Mouse (Mus musculus) right cerebral cortex, adult 18-20 months (tissue): ENCODE measurements around the gene Ccn1.

Source experiments
- DNase-seq: peaks from one replicate; pipeline ENCODE4 v3.0.0; 2022; ENCODE audit warnings: mixed read lengths

Ccn1 gene

DNA sequence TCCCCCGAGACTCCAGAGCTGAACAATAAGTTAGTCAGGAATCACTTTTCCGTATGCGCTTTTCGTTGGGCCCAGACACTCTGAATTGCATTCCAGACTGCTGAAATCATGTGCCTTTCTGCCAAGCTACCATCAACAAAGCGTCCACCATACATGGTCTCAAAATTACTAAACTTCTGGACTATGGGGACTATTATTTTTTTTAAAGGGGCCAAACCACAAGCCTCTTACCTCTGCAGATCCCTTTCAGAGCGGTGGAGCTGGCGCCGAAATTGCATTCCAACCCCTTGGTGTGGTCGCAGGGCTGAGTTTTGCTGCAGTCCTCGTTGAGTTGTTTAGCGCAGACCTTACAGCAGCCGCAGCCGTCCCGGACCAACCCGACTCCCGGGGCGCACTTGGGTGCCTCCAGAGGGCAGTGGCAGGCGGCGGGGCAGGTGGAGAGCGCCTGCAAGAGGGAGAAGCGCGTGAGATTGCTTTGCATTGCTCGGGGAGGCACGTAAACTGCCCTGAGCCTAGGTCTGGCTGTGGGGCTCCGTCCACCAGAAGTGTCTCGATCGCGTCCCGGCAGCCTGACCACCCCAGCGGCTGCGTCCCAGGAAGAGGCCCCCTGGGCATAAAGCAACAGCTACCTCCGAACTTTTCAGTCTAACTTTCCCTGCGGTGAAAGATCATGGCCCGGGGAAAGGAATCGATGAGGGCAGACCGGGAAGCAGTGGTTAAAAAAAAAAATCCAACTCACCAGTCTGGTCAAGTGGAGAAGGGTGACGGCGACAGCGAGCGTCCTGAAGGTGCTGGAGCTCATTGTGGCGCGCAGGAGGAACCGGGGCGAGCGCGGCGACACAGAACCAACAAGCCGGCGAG, 560 bp downstream of the Ccn1 start:
- DNase-seq: peak; percentile 24

DNA sequence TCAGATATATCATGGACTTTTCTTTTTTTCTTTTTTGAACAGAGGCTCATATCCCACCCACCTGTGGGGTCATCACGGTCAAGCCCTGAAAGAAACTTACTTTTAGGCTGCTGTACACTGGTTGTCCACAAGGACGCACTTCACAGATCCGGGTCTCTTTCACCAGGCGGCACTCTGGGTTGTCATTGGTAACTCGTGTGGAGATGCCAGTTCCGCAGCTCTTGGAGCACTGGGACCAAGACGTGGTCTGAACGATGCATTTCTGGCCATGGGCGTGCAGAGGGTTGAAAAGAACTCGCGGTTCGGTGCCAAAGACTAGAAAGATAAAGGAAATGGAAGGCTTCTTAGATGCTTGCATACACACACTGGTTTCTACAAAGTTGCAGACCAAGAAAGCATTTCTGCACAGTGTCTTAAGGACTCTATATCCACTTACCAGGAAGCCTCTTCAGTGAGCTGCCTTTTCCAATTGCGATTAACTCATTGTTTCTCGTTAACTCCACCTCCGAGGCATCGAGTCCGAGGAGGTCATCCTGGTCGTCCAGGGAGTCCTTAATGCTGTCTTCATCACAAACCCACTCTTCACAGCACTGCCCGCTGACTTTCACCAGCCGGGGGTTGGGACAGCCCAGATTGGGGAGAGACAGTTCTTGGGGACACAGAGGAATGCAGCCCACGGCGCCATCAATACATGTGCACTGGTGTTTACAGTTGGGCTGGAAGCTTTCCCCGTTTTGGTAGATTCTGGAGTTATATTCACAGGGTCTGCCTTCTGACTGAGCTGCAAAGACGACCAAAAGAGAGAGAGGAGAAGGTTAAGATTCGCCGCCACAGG, 1.5 kb downstream of the Ccn1 start:
- DNase-seq: no peak

DNA sequence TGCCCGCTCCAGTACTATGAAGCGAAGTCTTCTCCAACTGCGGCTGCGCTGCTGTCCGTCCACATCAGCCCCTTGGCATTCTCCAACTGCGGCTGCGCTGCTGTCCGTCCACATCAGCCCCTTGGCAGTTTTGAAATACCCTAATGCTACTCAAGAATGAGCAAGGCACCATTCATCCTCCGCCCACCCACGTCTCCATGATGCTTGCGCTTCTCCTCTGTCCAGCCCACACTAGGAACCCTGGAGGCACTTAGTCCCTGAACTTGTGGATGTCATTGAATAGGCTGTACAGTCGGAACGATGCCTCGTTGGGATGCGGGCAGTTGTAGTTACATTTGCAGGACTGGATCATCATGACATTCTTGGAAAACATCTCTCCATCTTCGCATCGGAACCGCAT, 2.4 kb downstream of the Ccn1 start:
- DNase-seq: no peak

DNA sequence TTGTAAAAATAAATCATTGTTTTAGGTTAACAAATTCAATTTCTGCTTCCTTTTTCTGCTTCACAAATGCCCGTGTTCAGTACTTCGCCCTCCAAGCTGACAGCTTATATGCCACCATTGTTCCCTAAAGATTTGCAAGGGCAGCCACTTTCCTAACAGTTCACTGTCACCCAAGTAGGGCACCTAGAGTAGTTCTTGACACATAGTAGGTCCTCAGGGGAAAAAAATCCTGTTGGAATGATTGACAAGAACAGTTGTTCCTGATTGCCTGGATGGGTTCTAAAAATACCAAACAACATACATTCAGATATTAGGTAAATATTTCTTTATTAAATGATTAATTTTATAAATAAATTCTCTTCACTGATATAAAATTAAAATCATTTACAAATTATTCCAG, 3.1 kb downstream of the Ccn1 start:
- no peak for DNase-seq

DNA sequence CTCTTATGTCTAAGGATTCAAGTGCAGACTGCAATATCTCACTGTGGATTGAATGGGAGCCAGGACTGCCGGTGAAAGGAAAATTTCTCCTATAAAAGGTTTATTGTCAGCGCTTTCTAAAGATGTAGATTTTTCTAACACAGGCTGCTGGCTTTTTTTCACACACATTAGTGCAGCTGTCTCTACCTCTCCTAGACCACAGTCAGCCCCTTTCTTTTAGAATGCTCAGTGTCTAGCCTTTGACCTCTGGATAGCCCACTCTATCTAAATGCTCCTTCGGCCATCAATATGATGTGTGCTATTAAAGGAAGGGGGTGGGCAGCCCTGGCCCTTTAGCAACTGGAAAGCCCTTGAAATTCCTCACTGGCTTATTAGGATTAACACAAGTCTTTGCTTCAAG, 3.8 kb downstream of the Ccn1 start:
- DNase-seq: no peak

DNA sequence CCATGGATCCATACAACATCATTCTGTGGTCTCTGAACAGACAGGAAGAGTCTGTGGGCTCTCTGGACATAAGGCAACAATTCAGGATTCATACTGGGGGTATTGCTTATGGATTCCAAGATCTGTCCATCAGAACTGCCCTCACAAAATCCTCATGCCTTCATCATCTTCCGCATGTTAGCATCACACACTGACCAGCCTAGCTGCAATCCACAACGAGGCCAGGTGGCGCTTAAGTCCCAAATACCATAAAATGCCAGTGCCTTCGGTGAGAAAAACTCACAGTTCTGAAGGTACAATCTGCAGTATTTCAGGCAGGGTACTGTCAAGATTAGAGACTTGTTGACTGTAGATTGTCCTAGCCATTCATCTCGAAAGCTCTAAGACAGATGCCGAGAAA, 4.3 kb downstream of the Ccn1 start:
- no peak for DNase-seq

DNA sequence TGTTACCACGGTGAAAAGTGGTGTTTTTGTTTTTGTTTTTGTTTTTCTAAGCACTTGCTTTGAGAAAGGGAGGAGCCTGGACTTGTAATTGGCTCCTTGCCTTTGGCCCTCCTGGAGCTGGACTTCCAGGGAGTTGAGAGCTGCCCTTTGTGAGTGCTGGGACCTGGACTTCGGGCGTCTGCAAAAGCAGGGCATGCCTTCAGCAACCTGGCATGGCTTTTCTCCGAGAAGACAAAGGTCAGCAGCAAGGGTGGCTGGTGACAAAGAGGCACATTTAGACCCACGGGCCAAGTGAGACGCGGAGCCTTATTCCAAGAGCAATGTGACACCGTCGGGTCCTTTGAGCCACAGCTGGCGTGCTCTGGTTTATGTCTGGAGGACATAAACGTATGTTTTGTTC, 6.9 kb downstream of the Ccn1 start:
- DNase-seq: no peak

DNA sequence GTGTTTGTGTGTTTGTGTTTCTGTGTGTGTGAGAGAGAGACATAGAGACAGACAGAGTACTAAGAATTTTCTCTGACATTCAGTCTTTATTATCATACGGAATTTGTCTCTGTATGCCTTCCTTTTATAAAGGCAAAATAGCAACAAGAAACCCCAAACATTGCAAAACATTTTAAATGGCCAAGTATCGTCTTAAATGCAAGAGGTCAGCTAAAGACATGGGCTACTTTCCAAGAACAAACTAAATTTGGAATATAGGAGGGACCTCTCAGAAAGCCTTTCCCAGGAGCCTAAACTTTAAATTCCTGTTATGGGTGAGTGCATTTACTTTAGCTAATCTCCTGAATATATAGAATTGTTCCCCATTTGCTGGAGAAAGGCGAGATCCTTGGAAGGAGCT, 7.9 kb downstream of the Ccn1 start:
- DNase-seq: no peak

DNA sequence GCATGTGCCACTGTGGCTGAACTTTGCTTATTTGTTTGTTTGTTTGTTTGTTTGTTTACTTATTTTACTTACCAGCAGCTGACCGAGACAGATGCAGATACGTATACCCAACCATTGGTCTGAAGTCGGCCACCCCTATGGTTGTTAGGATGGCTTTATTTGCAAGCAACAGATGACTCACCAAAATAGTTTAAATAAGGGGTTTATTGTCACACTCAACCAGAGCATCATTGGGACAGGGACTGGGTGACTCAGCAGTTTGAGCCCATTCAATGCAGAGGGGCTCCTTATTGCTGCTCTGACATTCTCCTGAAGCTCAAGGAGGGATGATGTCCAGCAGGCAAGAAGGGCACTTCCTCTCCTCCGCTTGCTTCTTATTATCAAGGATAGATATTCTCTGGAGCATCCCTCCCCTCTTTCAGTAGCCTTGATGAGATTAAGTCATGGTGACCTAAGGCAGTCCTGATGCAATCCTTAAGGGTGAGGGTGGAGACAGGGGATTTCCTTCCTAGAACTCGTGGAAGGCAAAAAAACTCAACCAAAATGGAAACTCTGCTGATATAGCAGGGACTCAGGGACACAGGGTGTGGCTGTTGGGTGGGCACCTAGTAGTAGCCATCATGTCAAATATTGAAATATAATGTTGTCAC, 8.6 kb downstream of the Ccn1 start:
- DNase-seq: no peak

DNA sequence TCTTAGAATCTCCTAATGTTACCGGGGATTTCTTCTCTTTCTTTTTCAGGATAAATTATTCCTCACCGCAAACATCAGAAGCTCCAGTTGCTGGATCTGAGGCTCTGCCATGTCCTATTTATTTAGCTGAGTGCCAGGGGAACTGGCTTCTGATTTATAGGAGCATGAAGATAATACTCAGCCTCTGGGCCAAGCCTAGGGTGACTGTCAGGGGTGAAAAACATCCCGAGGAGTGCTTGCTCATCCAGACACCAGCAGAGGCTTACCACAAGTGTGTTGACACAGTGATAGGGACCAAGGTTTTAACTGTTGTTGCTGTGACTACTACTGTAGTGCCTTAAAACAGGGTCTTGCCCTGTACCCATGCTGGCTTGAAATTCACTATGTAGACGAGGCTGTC, 9.2 kb downstream of the Ccn1 start:
- DNase-seq: no peak

DNA sequence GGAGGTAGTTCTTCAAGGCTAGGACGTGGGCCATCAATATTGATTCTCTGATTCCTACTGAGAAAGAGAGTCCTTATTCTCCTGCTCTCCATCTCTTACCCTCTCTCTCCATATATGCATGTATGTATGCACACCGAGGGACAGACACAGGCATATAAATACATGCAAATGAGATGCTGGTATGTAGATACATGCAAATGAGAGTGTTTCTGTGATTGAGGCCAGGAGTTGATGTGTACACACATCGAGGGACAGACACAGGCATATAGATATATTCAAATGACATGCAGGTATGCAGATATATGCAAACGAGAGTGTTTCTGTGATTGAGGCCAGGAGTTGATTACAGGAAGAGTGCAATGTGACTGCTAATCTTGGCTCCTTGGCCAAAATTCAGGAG, 9.6 kb downstream of the Ccn1 start:
- DNase-seq: no peak

DNA sequence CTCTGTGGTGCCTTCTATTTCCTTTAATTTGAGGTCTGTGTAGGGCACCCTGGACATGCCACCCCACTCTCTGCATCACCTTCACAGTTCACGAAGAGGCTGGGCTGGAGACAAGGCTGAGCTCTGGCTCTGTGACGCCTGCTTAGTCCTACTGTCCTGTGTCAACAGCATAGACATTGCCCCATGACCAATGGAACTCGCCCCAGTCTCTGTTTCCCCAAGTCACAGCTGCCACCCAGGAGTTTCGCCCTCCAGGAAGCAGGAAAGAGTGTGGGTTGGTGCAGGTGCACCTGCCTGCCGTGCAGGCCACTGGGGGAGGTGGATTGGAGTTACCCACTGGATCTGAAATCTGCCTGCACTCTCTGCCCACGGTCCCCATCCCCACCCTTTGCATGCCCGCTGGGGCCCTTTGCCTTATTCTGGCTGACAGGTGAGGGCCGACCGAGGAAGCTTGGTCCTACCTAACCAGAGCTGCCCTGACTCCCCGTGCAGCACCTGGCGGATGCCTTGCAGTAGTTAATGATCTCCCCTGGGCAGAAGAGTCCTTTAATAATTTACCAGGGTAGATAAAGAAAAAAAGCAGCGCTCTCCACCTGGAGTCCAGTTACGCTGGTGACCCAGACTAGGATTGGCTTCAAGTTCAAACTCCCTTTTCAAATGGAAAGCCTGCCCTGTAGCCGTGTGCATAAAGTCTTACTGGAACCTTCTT, 15.6 kb downstream of the Ccn1 start:
- DNase-seq: no peak

DNA sequence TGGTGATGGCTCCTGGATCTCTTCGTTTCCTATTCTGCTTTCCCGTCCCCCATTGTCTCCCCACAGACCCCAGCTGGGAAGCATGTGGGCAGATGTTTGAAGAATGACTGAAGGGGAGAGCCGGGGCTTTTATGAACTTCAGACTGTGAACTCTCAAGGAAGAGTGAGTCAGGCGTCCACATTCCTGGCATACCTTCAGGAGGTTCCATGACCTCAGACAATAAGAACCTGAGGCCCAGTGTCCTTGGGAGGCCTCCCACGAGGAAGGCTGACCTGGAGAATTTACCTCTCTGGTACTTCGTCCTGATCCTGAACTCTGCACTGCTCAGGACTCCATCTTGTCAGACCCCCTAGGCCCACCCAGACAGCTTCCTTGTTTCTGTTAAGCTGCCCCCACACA, 16.9 kb downstream of the Ccn1 start:
- DNase-seq: no peak

DNA sequence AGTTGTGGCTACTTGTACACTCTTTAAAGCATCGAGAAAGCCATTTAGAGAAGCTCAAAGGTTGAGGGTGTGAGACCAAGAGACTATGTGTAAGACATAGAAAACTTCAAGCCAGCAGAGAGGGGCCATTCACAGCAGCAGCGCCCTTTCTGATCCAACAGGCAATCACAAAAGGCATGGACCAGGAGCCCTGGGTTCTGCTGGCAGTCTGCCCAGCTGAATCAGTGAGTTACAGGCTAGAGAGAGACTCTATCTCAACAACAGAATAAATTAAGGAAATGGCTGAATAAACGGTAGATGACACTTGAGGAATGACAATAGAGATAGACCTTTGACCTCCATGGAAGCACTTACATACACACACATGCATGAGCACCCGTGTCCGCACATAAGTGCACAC, 21.1 kb downstream of the Ccn1 start:
- no peak for DNase-seq

DNA sequence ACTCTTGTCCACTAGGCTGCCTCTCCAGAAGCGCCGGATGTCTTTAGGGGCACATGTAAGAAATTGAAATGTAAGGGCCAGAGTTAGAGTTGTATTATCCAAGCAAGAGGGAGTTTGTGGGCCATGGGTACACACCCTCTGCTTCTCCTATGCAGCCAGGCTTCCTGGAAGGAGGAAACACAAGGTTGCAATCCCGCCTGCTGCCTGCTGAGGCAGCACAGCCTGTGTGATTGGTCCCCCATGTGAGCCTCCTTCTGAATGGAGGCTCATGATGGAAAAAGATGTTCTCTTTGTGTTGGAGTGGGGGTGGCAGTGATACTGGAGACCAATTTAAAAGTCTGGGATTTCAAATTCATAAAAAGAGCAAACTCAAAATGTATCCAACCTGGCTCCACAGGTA, 22.0 kb downstream of the Ccn1 start:
- no peak for DNase-seq

DNA sequence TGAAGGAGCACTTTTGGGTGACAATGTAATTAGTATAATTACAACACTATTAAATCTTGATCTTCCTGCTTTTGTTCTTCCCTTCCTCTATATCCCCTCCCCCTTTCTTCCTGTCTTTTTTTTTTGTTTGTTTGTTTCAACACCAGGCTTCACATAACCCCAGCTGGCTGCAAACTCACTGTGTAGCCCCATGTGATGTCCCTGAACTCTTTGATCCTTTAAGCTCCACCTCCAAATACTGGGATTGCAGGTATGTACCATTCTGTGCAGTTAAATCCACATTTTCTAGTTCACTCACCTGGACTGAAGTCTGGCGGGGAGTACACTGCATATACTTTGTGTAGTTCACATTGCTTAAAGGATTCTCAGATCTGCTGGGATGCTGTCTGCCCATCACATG, 23.7 kb downstream of the Ccn1 start:
- no peak for DNase-seq

DNA sequence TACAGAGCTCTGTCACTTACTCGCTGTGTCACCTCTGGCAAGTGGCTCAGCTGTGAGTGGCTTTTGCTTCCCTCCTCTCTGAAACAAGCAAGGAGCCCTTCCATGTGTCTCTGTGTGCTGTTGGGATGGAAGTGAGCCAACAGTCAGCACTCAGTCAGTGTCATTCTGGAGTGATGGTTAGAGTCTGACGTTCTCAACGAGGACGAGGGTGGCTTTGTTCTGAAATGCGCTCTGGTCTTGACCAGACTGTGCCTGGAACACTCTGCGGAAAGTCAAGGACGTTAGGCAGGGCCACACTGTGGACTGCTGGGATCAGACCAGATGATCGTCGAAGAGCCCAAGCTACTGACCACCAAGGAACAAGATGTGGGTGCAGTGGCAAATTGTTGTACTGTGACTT, 24.2 kb downstream of the Ccn1 start:
- DNase-seq: no peak

DNA sequence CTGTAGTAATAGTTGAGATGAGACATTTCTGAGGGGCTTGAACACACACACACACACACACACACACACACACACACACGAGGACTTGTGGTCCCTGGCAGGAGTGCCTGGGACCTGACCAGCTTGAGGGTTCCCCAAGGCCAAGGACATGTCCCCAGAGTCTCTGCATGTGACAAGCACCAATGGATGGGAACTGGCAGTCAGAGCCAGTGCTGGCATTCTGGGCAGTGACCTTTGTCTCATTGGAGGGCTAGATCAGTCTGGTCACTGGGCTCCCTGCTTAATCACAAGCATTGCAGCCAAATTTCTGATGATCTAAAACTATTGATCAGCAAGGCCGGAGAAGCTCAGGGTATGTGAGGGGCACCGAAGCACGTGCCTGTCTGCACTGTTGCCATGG, 25.0 kb downstream of the Ccn1 start:
- DNase-seq: no peak

DNA sequence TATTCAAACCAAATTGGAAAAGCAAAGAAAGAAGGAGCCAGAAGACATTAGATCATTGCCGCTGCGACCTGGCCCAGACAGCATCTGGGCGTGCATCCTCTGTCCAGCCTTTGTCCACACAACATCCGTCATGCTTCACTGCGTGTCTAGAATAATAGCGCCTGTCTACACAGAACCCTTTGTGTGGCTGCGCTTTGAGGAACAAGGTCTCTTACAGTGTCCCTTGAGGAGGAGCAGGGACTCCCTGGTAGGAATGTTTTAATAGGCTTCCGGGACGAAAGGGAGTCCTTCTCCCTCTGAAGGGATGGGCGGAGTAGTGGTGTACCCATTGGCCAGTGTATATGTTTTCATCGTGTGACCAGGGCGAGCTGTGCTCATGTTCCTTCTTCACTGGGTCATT, 26.7 kb downstream of the Ccn1 start:
- no peak for DNase-seq

DNA sequence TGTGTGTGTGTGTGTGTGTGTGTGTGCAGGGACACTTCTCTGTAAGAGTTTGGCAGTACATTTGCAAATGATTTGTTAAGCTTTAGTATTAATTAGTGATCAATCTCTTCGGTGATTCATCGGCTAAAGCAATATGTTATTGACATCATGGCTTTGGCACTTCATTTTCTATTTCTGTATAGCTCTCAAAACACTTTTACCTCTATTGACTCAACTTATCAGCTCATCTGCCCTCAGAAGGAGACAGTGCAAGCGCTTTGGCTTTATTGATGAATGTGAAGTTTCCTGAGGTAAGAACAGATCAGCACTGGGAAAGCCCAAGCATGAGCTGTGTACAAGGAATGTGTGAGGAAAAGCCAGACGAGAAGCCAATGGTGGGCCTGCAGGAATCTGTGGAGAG, 28.6 kb downstream of the Ccn1 start:
- no peak for DNase-seq

DNA sequence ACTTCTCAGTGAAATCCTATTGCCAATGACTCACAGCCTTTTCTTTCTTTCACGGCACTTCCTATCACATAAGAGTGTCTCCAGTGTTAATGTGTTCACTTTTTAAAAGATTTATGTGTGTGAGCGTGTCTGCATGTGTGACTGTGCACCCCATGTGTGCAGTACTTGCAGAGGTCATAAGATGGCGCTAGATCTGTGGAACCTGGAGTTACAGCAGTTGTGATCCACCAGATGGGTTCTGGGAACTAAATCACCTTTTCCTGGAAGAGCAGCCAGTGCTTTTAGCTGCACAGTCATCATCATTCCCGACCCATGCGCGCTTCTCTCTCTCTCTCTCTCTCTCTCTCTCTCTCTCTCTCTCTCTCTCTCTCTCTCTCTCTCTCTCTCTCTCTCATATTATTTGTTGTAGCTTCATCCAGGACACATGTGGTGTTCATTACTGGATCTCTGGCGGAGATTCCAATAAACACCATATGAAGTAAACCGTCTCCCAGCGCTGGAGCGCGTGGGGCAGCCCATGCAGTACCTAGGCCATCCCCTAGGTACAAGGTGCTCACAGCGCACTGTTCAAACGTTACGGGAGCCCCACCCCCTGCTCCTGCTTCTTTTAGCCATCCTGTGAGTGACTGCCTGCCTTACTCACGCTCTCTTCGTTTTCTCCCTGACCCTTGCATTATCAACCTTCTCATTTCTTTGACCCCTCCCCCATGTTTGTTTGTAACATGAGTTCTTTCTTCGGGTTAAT, 30.0 kb downstream of the Ccn1 start:
- DNase-seq: no peak

DNA sequence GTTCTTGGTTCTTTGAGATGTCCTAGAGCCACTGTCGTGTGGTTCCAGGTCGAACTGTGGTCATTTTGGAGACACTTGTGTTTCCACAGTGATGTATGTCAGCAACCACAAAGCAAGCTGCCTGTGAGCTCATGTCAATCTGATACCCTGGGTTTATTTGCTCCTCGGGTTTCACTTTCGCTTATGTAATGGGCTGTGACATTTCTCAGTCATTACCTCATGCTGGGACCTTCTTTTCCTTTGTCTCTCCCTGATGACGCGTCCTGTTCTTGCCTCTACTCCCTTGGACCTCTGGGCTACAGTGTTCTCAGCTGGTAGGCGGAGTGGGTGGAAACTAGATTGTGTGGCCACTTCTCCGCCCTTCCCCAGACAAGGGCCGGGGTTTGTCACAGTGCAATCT, 31.5 kb downstream of the Ccn1 start:
- no peak for DNase-seq
